Mouse (Mus musculus) erythroblast, adult 5-6 weeks (primary cell): ENCODE results near the gene Ripor1. TPM values are rescaled to one million over a fixed set of nuclear protein-coding genes. Genes with fewer than 3 reads are reported as not detected.
"Not testable (repeated sequence)": the region's sequence is repeated elsewhere in the genome, so short reads cannot be mapped to it uniquely, and the experiment has no call there.

ENCODE experiments used
- ATAC-seq: replicated peaks from 2 replicates; pipeline ENCODE4 v1.8.0; 2016; ENCODE audit warnings: moderate number of reproducible peaks, mild to moderate bottlenecking, moderate TSS enrichment, inconsistent platforms; ENCODE audit not compliant: poor library complexity, low FRiP score, severe bottlenecking
- total RNA-seq, 2 experiments: library from RNA; stranded (forward) in 1 of 2; stranded (reverse) in 1 of 2; fragments of 150-400 nt in 1 of 2; fragments of 200-764, 138-1000 nt in 1 of 2; gene quantifications; 2 replicates each; pipeline versions ENCODE4 v1.2.3 to v1.2.4; 2015 to 2017; ENCODE audit warnings: low replicate concordance in 2 of 2

Gene Ripor1
- total RNA-seq (2015; ENCODE audit: low replicate concordance) (16.3 and 17.6 TPM in 2 replicates), total RNA-seq (2017; ENCODE audit: low replicate concordance) (1.7 and 2.6 TPM in 2 replicates)

- peak; percentile 67 for ATAC-seq
Measured at GRCm38 (mm10) chr8:105604804-105605381, at the start of gene Ripor1. Gene Ripor1 (plus strand): TSS chr8:105605255.

GRCm38 (mm10) chr8:105562863-105563262 is 42.2 kb upstream of the Ripor1 start:
- ATAC-seq, result no peak

- ATAC-seq, result no peak
Measured at GRCm38 (mm10) chr8:105563871-105564270, 41.2 kb upstream of the Ripor1 start.

- ATAC-seq, result not testable (repeated sequence)
Measured at GRCm38 (mm10) chr8:105564573-105565229, 40.4 kb upstream of the Ripor1 start.

- ATAC-seq, result peak; percentile 22
Measured at GRCm38 (mm10) chr8:105565401-105565881, 39.6 kb upstream of the Ripor1 start.

GRCm38 (mm10) chr8:105565952-105566702 is 38.9 kb upstream of the Ripor1 start, which contains the start of gene Atp6v0d1:
Gene Atp6v0d1 (minus strand): TSS chr8:105566047.
- peak; percentile 92 for ATAC-seq

- peak; percentile 36 for ATAC-seq
Measured at GRCm38 (mm10) chr8:105566703-105567595, 38.1 kb upstream of the Ripor1 start.

GRCm38 (mm10) chr8:105571810-105572209 is 33.2 kb upstream of the Ripor1 start:
- ATAC-seq, result no peak

- no peak for ATAC-seq
Measured at GRCm38 (mm10) chr8:105573427-105573826, 31.6 kb upstream of the Ripor1 start.

GRCm38 (mm10) chr8:105574741-105575140 is 30.3 kb upstream of the Ripor1 start:
- no peak for ATAC-seq

- ATAC-seq, result no peak
Measured at GRCm38 (mm10) chr8:105575538-105575937, 29.5 kb upstream of the Ripor1 start.

- ATAC-seq, result peak; percentile 66
Measured at GRCm38 (mm10) chr8:105579719-105580118, 25.3 kb upstream of the Ripor1 start.

- no peak for ATAC-seq
Measured at GRCm38 (mm10) chr8:105592431-105592830, 12.6 kb upstream of the Ripor1 start.

GRCm38 (mm10) chr8:105593859-105594258 is 11.2 kb upstream of the Ripor1 start:
- ATAC-seq, result no peak

- no peak for ATAC-seq
Measured at GRCm38 (mm10) chr8:105594451-105595242, 10.4 kb upstream of the Ripor1 start.

- peak; percentile 87 for ATAC-seq
Measured at GRCm38 (mm10) chr8:105596362-105597034, 8.6 kb upstream of the Ripor1 start.

GRCm38 (mm10) chr8:105598777-105599176 is 6.3 kb upstream of the Ripor1 start:
- no peak for ATAC-seq

- ATAC-seq, result no peak
Measured at GRCm38 (mm10) chr8:105601301-105601700, 3.8 kb upstream of the Ripor1 start.
